Mouse (Mus musculus): ENCODE measurements around the gene Olfr444. TPM values are rescaled to one million over a fixed set of nuclear protein-coding genes. Genes with fewer than 3 reads are reported as not detected.

The Olfr444 gene
- total RNA-seq (2021): not detected
- long read RNA-seq, experiment 1: 0 reads
- long read RNA-seq, experiment 2: 0 reads

- intact Hi-C loops (cut with DNase I): no loop called here
- no peak for DNase-seq (ENCODE audit: low spot score in 2 of 2)
Measured at GRCm38 (mm10) chr6:42948767-42949166, at the start of gene Olfr444. Gene Olfr444, plus strand, starts transcription at chr6:42949067.

GRCm38 (mm10) chr6:42900345-42900744 lies 48.5 kb upstream of the Olfr444 start:
- DNase-seq (ENCODE audit: low spot score in 2 of 2): no peak
- intact Hi-C loops (cut with DNase I): no loop called here

- intact Hi-C loops (cut with DNase I): no loop called here
- no peak for DNase-seq (ENCODE audit: low spot score in 2 of 2)
Measured at GRCm38 (mm10) chr6:42908578-42908977, 40.3 kb upstream of the Olfr444 start, which contains the start of gene Olfr447. Gene Olfr447, plus strand, starts transcription at chr6:42908878.

GRCm38 (mm10) chr6:42921077-42921476 lies 27.8 kb upstream of the Olfr444 start, which contains the start of gene Olfr446:
Gene Olfr446, plus strand, starts transcription at chr6:42921377.
- intact Hi-C loops (cut with DNase I): no loop called here
- no peak for DNase-seq (ENCODE audit: low spot score in 2 of 2)

GRCm38 (mm10) chr6:42980377-42980776 lies 31.5 kb downstream of the Olfr444 start:
- DNase-seq (ENCODE audit: low spot score in 2 of 2): no peak
- intact Hi-C loops (cut with DNase I): no loop called here

Other genes starting within 250 kb of the Olfr444 start
- gene Tcaf1, start 239.0 kb upstream of the Olfr444 start, total RNA-seq (2021): 100 to 1,000 TPM; 226 to 234 TPM
- not detected for gene Olfr453, start 209.7 kb upstream of the Olfr444 start, total RNA-seq (2021)
- not detected for gene Olfr38, start 192.7 kb upstream of the Olfr444 start, total RNA-seq (2021)
- gene Olfr452, start 164.0 kb upstream of the Olfr444 start, total RNA-seq (2021): not detected
- gene Olfr450, start 137.1 kb upstream of the Olfr444 start, total RNA-seq (2021): not detected
- not detected for gene Olfr449, start 114.7 kb upstream of the Olfr444 start, total RNA-seq (2021)
- not detected for gene Olfr448, start 58.6 kb upstream of the Olfr444 start, total RNA-seq (2021)
- gene Olfr447, start 40.2 kb upstream of the Olfr444 start, total RNA-seq (2021): not detected
- not detected for gene Olfr446, start 27.7 kb upstream of the Olfr444 start, total RNA-seq (2021)
- gene Olfr441, start 157.3 kb downstream of the Olfr444 start, total RNA-seq (2021): not detected
- gene Olfr237-ps1, start 197.5 kb downstream of the Olfr444 start, total RNA-seq (2021): not detected
- gene Olfr437, start 214.2 kb downstream of the Olfr444 start, total RNA-seq (2021): not detected
- gene Olfr13, start 223.1 kb downstream of the Olfr444 start, total RNA-seq (2021): not detected
- not detected for gene Olfr435, start 248.1 kb downstream of the Olfr444 start, total RNA-seq (2021)

All from left cerebral cortex, postnatal 14 days (tissue).